Mouse (Mus musculus) induced T-regulatory cell, adult 2 months (primary cell): ENCODE measurements at regions not wholly inside any gene's neighbourhood (a gene's known extent, or its start where the extent isn't known, plus 50 kb on each side); places are given as distances from the start of the nearest gene placed in this dataset.

ENCODE experiments used
- DNase-seq: peaks from one replicate; pipeline ENCODE4 v3.0.0-alpha.2; 2012; ENCODE audit warnings: low read depth

GRCm38 (mm10) chr10:120552341-120553096 is 76.2 kb upstream of the Hmga2 start:
- peak; percentile 5 for DNase-seq

GRCm38 (mm10) chr10:120551851-120552281 is 75.6 kb upstream of the Hmga2 start:
- peak; percentile 2 for DNase-seq

DNA sequence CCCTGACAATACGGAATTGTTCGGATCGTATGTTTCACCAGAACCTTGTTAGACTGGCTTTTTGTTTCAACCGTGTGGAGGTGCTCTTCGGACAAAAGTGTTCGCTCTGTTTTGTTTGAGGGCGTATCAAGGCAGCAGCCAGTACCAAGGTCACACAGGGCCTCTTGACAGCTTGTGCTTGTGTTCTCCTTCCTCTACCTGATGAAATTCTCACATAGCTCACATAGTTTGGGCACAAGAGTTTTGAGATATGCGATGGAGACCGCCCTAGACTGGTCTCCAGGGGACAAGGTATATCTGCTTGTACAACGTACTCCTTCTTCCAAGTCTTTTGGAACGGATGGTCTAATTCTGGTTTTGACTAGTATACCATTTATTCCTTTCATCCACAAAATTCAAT is 70.9 kb upstream of the Hmga2 start:
- no peak for DNase-seq

- no peak for DNase-seq
Measured at GRCm38 (mm10) chr10:120541618-120542017, 65.3 kb upstream of the Hmga2 start.

DNA sequence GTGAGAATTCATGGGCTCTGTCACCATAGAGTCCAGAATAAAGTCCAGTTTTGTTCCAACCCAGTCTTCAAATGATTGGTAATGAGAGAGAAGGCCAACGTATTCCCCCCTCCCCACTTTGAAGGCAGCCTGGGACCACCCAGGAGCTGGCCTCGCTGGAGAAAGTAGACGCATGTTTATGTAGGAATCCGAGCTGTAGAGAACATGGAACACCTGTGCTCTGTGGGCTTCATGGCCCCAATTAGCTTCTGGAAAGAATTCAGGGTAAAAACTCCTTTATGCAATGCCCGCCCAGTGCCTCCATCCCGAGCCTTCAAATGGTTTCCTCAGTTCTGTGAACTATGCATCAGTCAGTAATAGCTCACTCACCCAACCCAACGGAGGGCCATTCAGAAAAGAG is 62.3 kb upstream of the Hmga2 start:
- DNase-seq, result no peak

GRCm38 (mm10) chr10:120528406-120528805 is 52.1 kb upstream of the Hmga2 start:
- DNase-seq, result no peak

GRCm38 (mm10) chr10:120527951-120528350 is 51.7 kb upstream of the Hmga2 start:
- DNase-seq, result no peak

GRCm38 (mm10) chr10:120526991-120527390 is 50.7 kb upstream of the Hmga2 start:
- no peak for DNase-seq
